Mouse (Mus musculus): ENCODE data around the gene Irf5. TPM values are rescaled to one million over a fixed set of nuclear protein-coding genes. Genes with fewer than 3 reads are reported as not detected.
"Not testable (repeated sequence)": the region's sequence is repeated elsewhere in the genome, so short reads cannot be mapped to it uniquely, and the experiment has no call there.

The Irf5 gene
- polyA plus RNA-seq, 1 experiment from 2014 or later, result 5.0 TPM

DNA sequence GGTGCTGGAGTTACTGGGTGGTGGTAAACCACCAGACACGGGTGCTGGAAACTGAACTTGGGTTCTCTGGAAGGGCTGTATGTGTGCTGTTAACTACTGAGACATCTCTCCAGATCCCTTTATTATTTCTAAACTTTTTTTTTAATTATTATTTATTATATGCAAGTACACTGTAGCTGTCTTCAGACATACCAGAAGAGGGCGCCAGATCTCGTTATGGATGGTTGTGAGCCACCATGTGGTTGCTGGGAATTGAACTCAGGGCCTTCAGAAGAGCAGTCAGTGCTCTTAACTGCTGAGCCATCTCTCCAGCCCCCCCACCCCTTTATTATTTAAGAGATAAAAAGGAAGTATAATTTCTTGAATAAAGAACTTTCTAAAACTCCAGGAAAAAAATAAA lies 50.0 kb downstream of the Irf5 start:
- not testable (repeated sequence) for H3K4me2 ChIP-seq (ENCODE audit: low read length); H3K4me1 ChIP-seq (ENCODE audit: control insufficient read depth in 2 of 2, insufficient read depth in 2 of 2, low read length in 2 of 2); H3K27ac ChIP-seq (replicated peaks in 1 of 2; ENCODE audit: control insufficient read depth in 1 of 2, insufficient read depth in 1 of 2, low read depth in 2 of 2, low read length in 2 of 2); H3K9me3 ChIP-seq (ENCODE audit: control insufficient read depth, low read length); H3K27me3 ChIP-seq (ENCODE audit: control insufficient read depth, insufficient read depth, low read length); H3K9ac ChIP-seq (ENCODE audit: low read length); H3K4me3 ChIP-seq (ENCODE audit: control insufficient read depth in 1 of 2, insufficient read depth in 1 of 2, low read depth in 1 of 2, low read length in 2 of 2); ATAC-seq (ENCODE audit: insufficient number of reproducible peaks, insufficient read depth, low FRiP score, low read depth)
- H3K36me3 ChIP-seq (ENCODE audit: control insufficient read depth, insufficient read depth, low read length), result peaks cover 96% of the 10 kb centered on the region
- WGBS, result 91% methylated on average over 3 of the region's 3 CpGs

DNA sequence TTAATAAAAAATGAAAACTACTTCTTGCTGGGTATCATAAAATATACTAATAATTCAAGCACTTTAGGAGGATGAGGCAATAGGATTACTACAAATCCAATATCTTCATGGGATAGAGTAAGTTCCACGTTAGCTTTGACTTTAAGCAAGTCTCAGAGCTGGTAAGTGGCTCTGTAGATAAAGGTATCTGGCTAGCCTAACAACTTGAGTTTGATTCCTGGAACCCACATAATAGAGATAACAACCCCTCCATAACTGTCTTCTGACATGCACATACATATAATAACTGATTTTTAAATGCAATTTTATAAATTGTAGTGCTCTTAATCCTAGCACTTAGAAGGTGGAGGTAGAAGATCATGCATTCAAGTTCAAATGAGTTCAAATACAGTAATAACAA lies 54.3 kb downstream of the Irf5 start:
- WGBS, result 51% methylated on average over 1 of the region's 1 CpGs
- no peaks in the 10 kb centered on the region for H3K4me1 ChIP-seq (ENCODE audit: control insufficient read depth in 2 of 2, insufficient read depth in 2 of 2, low read length in 2 of 2)
- no peak overlapping the region for H3K9ac ChIP-seq (ENCODE audit: low read length)
- no peak overlapping the region for H3K4me3 ChIP-seq (ENCODE audit: control insufficient read depth in 1 of 2, insufficient read depth in 1 of 2, low read depth in 1 of 2, low read length in 2 of 2)
- H3K36me3 ChIP-seq (ENCODE audit: control insufficient read depth, insufficient read depth, low read length), result peaks cover 90% of the 10 kb centered on the region
- H3K27ac ChIP-seq (replicated peaks in 1 of 2; ENCODE audit: control insufficient read depth in 1 of 2, insufficient read depth in 1 of 2, low read depth in 2 of 2, low read length in 2 of 2), result no peak overlapping the region
- no peaks in the 10 kb centered on the region for H3K27me3 ChIP-seq (ENCODE audit: control insufficient read depth, insufficient read depth, low read length)
- ATAC-seq (ENCODE audit: insufficient number of reproducible peaks, insufficient read depth, low FRiP score, low read depth), result no peak
- no peak overlapping the region for H3K4me2 ChIP-seq (ENCODE audit: low read length)
- 0 out of 2 replicates have a peak, but pooled peaks cover 4% of the 10 kb centered on the region for H3K9me3 ChIP-seq (ENCODE audit: control insufficient read depth, low read length)

DNA sequence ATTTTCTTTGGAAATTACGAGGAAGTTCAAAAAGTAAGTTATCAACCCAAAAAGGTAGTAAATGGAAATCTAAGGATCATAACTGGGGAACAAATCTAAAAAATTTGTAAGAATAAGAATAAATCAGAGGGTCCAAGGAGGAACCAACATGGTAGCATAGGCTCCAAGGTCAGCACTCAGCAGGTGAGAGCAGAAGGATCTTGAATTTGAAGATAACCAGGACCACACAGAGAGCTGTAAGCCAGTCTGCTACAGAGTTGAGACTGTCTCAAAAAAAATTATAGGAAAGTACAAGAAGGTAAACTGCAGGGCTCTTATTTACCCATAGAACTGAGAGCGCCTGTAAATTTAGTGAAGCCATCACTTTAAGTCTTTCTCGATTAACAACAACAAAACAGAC lies 54.8 kb downstream of the Irf5 start:
- Histone ChIP-seq H3K27ac (replicated peaks in 1 of 2; ENCODE audit: control insufficient read depth in 1 of 2, insufficient read depth in 1 of 2, low read depth in 2 of 2, low read length in 2 of 2) (no peak overlapping the region), H3K36me3 (ENCODE audit: control insufficient read depth, insufficient read depth, low read length) (peaks cover 91% of the 10 kb centered on the region), H3K9me3 (ENCODE audit: control insufficient read depth, low read length) (0 out of 2 replicates have a peak, but pooled peaks cover 4% of the 10 kb centered on the region), H3K4me3 (ENCODE audit: control insufficient read depth in 1 of 2, insufficient read depth in 1 of 2, low read depth in 1 of 2, low read length in 2 of 2) (no peak overlapping the region), H3K27me3 (ENCODE audit: control insufficient read depth, insufficient read depth, low read length) (no peaks in the 10 kb centered on the region), H3K4me1 (ENCODE audit: control insufficient read depth in 2 of 2, insufficient read depth in 2 of 2, low read length in 2 of 2) (no peaks in the 10 kb centered on the region), H3K9ac (ENCODE audit: low read length) (no peak overlapping the region), H3K4me2 (ENCODE audit: low read length) (no peak overlapping the region)
- ATAC-seq (ENCODE audit: insufficient number of reproducible peaks, insufficient read depth, low FRiP score, low read depth), result no peak
- whole genome bisulfite sequencing, result 97% methylated on average over 3 of the region's 3 CpGs

Other genes starting within 250 kb of the Irf5 start
- gene Fam71f2, start 247.0 kb upstream of the Irf5 start, polyA plus RNA-seq (2014; fragmentation: Nextera tagmentation; extraction: Ambion mirVana), result 0.20 and 0.35 TPM in 2 replicates
- 0.15 TPM in 1 of 2 replicates, not detected in the other for gene Fam71f1, start 207.5 kb upstream of the Irf5 start, polyA plus RNA-seq (2014; fragmentation: Nextera tagmentation; extraction: Ambion mirVana)
- gene Calu, start 178.6 kb upstream of the Irf5 start, polyA plus RNA-seq (2014; fragmentation: Nextera tagmentation; extraction: Ambion mirVana), result 452 and 458 TPM in 2 replicates
- 0.46 and 1.1 TPM in 2 replicates for gene Opn1sw, start 138.2 kb upstream of the Irf5 start, polyA plus RNA-seq (2014; fragmentation: Nextera tagmentation; extraction: Ambion mirVana)
- 28.3 and 30.8 TPM in 2 replicates for gene Ccdc136, start 130.3 kb upstream of the Irf5 start, polyA plus RNA-seq (2014; fragmentation: Nextera tagmentation; extraction: Ambion mirVana)
- gene Flnc, start 93.4 kb upstream of the Irf5 start, polyA plus RNA-seq (2014; fragmentation: Nextera tagmentation; extraction: Ambion mirVana), result 36.8 and 47.7 TPM in 2 replicates
- gene Atp6v1f, start 58.9 kb upstream of the Irf5 start, polyA plus RNA-seq (2014; fragmentation: Nextera tagmentation; extraction: Ambion mirVana), result 208 and 250 TPM in 2 replicates
- not detected in 2 replicates for gene Atp6v1fnb, start 55.2 kb upstream of the Irf5 start, polyA plus RNA-seq (2014; fragmentation: Nextera tagmentation; extraction: Ambion mirVana)
- 10.0 and 10.2 TPM in 2 replicates for gene Kcp, start 18.7 kb upstream of the Irf5 start, polyA plus RNA-seq (2014; fragmentation: Nextera tagmentation; extraction: Ambion mirVana)
- 65.4 and 66.6 TPM in 2 replicates for gene Tnpo3, start 83.3 kb downstream of the Irf5 start, polyA plus RNA-seq (2014; fragmentation: Nextera tagmentation; extraction: Ambion mirVana)
- gene Tspan33, start 167.6 kb downstream of the Irf5 start, polyA plus RNA-seq (2014; fragmentation: Nextera tagmentation; extraction: Ambion mirVana), result 2.4 and 3.2 TPM in 2 replicates
- gene Smo, start 208.9 kb downstream of the Irf5 start, polyA plus RNA-seq (2014; fragmentation: Nextera tagmentation; extraction: Ambion mirVana), result 18.8 and 22.1 TPM in 2 replicates
- 10.5 and 11.7 TPM in 2 replicates for gene Ahcyl2, start 241.4 kb downstream of the Irf5 start, polyA plus RNA-seq (2014; fragmentation: Nextera tagmentation; extraction: Ambion mirVana)

Data from heart, embryonic 14.5 days (tissue).